Mouse (Mus musculus) heart, adult 9 months (tissue): ENCODE data around the gene Bub1b.
"Not testable (repeated sequence)": the region's sequence is repeated elsewhere in the genome, so short reads cannot be mapped to it uniquely, and the experiment has no call there.

Source experiments
- DNase-seq, 2 experiments: peaks; one replicate each; pipeline ENCODE4 v3.0.0; 2022; ENCODE audit warnings: low spot score in 2 of 2

The Bub1b gene

DNA sequence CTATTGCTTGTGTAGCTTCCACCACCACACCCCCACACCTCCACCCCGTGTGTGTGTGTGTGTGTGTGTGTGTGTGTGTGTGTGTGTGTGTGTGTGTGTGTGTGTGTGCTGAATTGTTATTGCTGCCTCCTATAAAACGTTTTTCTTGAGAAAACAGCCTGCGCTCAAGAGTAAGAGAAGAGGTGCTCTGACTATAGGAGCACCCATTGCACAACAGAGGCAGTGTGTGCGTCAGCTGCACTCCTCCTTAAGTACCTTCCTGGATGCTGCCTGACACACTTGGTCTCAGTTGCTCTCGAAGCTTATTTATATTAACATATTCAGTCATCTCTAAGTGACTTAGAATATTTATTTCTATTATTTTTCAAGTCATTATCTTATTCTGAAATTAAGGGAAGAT, 20.0 kb downstream of the Bub1b start:
- no peak for DNase-seq

DNA sequence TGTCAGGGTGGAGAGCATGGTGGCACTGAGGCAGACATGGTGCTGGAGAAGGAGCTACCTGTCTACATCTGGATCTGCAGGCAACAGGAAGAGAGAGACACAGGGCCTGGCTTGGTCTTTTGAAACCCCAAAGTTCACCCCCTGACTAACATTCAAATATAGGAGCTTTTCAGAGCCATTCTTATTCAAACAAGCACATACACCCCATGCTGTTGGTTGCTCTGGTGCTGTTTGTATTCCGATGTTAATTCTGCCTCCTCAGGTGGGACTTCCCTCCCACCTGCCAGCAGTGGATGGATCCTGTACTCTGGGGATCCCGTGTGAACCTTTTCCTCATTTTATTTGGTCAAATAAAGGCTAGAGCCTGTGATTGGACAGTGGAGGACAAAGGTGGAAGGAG, 22.1 kb downstream of the Bub1b start:
- DNase-seq, result no peak

DNA sequence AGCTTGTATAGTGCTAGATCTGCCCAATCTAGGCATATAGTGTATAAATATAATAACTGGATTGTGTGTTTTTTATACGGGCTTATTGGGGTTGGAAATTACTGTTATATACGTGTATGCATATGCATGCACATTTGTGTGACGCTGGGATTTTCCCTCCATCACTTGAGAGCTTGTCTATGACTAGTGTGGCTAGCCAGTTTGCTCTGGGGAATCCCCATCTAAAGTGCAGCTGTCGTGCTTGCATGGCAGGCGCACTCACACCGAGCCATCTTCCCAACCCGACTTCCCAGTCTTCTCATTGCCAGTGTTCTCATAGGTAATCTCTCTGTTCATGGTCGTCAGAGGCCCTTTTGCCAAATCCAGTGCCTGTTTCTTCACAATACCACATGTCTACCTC, 22.6 kb downstream of the Bub1b start:
- DNase-seq, result no peak

DNA sequence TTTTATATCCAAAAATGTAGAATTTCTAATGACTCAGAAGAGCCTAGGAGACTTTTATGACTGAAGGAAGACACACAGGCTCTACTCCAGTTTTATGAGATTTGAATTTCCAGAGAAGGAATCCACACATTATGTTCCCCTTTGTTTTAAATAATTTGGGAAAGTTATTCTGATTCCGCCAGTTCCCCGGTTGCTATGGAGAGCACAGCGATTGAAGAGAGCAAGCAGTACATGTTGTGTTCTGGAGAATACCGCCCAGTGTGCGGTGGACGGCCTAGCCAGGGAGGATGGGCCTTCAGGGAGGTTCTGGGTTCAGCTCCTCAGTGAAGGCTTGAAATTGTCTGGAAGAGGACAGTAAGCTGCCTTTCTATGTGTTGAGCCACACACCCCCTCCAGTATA, 31.3 kb downstream of the Bub1b start:
- no peak for DNase-seq

DNA sequence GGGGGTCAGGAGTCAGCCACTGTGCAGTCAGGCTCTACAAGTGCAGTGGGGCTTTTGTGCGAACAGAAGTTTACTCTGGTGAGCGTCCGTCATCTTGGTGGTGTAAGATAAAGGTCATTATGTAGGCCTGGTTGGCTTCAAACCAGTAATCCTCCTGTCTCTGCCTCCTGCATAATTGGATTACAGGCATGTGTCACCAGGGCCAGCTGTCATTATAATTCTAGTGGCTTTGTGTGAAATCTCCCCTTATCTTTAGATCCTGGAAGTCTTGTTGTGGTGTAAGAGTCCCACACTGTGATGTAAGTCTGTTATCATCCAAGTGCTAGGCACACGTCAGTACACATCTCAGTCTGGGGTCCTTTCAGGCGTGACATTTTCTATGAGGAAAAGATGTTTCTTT, 35.4 kb downstream of the Bub1b start:
- no peak for DNase-seq

DNA sequence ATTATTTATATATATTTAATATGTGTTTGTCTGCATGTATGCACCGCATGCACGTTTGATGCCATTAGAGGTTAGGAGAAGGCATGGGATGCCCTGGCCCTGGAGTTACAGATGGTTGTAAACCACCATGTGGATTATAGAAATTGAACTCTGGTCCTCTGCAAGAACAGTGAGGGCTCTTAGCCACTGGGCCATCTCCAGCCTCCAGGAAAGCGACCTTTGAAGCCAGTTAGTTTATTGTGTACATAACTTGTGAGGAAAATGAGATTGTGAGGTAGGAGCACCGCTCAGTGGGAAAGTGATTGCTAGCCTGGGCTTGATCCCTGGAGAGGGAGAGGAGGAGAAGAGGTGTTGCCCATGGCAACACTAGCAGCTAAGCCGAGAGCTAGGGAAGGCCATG, 39.2 kb downstream of the Bub1b start:
- no peak for DNase-seq

DNA sequence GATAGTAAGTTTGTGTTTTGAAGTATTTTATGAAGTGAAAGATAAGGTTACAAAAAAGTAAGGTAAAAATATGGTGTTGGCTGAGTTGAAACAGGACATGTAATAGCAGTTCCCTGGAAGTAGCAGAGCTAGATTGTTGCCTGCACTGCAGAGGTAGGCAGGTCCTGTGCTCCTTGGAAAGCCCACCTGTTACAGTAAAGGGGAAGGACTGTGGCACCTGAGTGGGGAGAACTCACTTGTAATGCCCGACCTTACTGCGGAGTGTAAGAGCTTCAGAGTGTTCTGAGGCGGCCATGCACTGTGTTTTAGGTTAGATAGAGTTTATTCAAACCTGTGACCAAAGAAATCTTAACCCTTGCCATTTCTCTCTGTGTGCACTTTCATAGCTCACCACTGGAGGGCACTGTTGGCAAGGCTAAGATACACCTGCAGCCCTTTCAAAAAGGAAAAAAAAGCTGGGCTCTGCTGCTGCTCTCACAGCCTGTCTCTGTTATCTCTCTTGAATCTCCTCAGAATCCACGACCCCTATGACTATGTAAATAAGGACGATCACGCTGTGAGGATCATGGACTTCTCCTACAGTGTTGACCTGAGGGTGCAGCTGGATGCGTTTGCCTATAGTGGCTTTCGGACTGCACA, 40.0 kb downstream of the Bub1b start:
- peak; percentile 28 to 47 for DNase-seq

DNA sequence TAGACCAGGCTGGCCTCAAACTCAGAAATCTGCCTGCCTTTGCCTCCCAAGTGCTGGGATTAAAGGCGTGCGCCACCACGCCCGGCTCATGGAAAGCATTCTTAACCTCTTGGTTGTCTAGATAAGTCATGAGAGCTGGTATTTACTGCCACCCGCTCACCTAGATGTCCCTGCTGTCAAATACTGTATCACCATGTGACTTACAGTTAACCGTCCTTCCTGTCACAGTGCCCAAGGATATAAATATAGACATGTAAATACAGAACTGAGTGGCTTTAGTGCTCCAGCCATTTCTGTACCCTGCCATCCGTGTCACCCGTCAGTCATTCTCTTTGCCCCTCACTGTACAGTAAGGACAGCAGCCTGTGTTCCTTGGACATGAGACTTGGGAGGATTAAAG, 40.7 kb downstream of the Bub1b start:
- peak; percentile 18 to 26 for DNase-seq

DNA sequence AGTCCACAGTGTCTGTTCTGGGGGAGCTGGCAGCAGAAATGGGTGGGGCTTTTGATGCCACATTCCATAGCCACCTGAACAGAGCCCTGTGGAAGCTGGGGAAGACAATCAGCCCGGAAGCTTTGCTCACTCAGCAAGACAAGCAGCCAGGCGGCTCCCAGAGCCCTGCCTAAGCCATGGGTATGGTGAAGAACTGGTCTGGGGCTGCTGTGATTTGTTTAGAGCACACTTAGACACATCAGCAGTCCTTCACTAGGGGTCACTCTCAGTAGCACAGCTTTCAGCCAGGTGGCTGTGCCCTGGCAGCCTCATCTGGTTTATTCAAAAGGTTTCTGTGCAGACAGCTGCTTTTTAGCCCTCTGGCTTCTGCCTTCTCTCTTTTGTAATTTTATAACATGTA, 43.1 kb downstream of the Bub1b start:
- DNase-seq, result no peak

DNA sequence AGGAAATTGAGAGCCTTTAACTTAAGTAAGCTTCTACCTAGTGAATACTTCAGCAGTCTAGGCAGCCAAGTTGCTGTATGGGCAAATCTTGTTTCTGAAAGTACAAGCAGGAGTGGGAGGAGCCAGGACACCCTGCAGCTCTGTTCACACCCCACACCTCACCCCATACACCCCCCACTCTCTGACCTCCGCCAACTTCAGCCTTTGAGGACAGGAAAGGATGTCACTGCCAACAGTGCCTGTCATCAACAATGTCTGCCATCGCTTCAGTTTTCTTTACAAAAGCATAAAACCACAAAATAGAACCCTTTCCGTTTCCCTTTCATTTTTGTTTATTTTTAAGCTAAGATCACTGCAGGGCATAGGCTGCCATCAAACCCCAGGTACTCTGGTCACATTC, 44.4 kb downstream of the Bub1b start:
- no peak for DNase-seq

DNA sequence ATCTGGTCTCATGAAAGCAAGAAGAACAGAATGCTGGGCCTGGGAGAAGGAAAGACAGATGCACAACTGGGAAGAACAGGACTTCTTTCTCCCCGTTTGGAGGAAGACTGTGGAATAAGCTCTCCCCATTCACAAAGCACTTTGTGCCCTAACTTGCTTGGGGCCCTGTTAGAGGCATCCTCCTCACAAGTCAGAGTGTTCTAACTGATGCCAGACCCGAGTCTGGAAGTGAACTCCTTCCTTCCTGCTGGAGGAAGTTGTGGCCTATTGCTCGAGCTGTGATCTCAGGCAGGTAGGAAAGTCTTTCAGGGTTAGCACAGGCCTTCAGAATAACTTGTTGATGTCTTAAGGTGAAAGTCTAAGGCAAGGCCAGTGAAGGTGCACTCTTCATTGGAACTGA, 44.9 kb downstream of the Bub1b start:
- no peak for DNase-seq

DNA sequence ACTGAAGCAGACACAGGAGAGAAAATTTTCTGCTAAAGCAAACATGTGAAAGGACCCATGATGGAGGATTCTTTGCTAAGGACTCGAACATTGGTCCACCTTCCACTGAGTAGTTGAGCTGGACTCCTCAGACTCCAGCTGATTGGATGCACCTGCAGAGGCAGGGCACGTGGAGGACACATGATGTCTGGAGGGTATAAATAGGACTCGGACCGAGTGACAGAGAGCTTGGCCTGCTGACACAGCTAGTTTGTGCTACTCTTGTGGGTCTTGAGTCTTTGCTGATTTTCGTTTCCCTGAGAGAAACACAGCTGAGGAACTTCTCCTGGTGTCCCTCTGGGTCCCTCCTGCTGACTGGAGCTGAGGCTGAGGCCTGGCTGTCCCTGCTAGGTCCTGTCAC, 48.7 kb downstream of the Bub1b start:
- DNase-seq, result no peak

DNA sequence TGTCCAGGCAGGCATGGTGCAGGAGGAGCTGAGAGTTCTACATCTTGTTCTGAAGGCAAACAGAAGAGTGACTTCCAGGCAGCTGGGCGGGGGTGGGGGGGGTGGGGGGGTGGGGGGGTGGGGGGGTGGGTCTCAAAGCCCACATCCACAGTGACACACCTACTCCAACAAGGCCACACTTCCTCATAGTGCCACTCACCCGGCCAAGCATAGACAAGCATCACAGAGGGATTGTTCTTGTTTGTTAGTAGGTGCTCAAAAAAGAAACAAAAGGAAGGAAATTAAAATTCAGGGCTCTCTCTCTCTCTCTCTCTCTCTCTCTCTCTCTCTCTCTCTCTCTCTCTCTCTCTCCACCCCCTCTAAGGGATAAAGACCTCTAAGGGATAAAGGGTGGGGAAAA, 52.7 kb downstream of the Bub1b start:
- not testable (repeated sequence) for DNase-seq

DNA sequence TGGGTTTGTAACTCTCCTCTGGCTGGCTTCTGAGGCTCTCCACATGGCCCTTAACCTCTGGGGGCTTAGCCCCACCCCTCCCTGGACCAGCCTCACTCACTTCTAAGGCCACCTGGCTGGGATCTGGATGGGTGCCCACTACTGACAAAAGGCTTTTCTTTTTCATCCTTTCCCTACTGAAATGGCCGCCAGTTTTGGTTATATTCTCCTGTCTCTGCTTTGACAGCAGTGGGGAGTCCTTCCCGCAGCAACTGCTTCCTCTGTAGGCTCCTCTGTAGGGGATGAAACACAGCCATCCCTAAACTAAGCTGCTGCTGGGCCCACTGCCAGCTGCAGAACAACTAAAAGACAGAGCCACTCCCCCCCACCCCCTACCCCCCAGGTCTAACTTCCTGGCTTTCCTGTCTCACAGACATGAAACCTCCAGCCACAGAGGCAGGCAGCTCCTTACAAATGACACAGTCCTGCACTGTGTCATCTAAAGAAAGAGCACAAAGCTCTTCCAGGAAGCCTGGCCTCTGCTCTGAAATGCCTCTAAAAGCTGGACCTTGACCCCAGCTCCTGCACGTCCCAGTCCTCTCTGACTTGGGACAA, 58.8 kb downstream of the Bub1b start:
- DNase-seq, result no peak

DNA sequence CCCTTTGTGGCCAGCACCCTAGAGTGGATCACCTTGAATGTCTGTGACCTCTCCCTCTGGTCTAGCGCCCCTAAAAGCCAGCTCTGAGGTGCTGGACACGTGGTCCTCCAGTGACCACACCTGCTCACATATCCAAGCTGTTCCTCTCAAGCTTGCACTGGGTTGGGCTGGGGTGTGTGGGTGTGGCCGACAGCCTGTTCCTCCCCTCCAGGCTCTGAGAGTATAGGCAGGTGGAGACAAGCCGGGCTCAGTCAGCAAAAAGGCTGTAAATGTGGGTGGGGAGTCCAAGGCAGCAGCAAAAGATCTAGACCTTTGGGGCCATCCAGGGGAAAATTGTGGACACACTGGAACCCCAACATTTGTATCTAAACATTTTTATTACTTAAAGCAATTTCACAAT, 60.4 kb downstream of the Bub1b start:
- DNase-seq, result no peak

DNA sequence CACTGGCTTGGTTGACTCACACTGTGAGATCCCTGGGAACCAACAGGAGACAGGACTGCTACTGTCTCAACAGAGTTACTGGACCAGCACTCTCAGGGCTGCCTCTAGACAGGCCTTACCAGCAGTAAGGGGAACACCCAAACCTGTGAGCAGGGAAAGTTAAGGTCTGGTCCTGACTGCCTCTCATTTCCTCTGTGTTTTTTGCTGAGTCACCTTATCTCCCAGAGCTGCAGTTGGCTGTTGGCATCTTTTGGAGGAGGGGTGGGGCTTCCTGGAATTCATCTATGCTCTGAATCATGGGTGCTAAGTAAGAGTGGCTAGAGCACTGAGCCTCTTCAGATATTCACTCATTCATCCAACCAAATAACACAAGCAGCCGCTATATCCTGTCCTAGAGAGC, 61.1 kb downstream of the Bub1b start:
- peak; percentile 59 to 80 for DNase-seq

DNA sequence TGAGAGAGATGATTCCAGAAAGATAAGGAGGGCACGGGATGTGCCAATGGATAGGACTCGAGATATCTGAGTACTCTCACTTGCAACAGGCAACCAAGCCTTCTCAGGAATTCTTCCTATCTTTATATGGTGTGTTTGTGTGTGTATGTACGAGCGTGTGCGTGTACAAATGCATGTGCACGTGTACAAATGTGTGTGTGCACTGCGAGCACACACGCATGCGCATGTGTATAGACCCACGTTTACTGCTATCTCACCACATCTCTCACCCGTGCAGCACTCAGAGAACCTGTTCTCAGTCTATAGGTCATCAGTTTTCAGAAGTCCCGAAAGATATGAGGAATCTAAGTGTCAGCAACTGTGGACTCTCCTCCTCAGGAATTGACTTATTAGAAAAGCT, 61.5 kb downstream of the Bub1b start:
- no peak for DNase-seq

DNA sequence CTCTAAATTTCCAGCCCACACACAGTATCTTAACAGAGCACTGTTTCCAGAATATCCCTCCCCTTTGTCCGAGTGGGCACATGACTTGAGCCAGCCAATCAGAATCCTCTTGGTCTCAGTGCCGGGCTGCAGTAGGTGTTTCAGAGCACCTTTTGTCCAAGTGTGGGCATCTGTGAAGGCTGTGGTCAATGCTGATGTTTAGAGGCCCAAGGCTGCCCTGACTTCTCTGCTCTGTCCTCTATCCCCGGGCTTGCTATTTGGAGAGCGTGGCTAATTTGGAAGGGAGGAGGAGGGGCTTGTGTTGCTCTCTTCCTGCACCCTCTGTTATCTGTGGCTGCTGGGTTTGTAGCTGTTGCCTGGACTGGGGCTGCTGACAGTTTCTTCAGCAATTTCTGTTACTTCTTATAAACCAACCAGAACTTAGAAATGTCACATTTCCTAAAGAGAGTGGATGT, 62.0 kb downstream of the Bub1b start:
- DNase-seq, result peak; percentile 66 to 83

DNA sequence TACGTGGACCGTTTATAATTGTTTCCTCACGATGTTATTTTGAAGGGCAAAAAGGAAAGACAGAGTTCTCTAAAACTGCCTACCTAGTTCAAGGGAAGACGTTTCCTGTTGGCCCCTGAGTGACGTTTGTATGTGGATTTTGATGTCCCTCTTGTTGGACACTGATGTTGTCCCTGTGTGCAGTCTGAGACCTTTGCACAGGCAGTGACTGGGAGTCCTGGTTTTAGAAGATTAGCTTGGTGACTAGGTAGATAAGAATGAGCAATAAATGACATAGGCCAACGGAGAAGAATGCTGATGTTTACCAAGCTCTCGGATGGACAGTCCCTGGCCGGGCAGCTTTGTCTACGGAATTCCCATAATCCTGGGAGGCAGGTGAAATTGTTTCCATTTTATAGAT, 63.9 kb downstream of the Bub1b start:
- no peak for DNase-seq

DNA sequence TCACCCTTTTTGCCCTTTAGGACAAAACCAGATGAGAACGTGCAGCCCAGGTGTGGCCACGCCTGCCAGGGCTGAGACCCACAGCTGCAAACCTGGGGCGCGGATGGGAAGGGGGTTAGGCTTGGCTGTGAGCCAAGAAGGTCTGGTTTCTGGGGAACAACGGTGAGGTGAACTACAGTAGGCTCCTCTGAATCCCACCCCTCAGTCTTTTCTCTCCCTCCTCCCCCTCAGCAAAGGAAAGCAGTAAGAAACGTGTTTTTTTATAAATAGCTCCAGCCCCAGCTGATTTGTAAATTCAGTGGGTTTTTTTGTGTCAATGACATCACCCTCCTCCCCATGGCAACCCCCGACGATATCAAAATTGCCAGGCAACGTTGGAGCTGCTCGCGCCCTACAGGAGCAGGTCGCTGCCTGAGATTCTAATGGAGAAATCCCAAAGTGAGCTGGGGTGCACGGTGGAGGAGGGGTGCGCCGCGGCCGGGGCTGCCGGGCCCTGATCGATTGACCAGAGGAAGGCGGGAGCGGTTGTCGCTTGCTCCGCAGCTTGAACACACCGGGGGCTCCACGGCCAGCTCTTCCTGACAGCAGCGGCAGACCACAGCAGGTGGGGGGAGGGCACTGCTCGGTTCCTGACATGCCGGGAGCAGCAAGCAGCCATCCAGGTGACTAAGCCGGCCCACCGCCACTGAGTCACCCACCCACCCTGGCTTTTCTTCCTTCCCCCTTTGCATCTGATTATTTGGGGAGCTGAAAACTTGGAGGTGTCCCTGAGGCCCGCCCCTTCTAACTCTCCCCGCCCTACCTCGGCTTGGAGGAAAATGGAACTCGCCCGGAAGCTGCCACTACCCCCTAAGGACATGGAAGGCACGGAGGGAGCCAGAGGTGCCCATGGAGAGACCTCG, 65.1 kb downstream of the Bub1b start, which contains the start of gene Pak6:
Pak6 (plus strand) TSS at position 402 of the 902 bp plus-strand sequence.
- DNase-seq, result no peak

DNA sequence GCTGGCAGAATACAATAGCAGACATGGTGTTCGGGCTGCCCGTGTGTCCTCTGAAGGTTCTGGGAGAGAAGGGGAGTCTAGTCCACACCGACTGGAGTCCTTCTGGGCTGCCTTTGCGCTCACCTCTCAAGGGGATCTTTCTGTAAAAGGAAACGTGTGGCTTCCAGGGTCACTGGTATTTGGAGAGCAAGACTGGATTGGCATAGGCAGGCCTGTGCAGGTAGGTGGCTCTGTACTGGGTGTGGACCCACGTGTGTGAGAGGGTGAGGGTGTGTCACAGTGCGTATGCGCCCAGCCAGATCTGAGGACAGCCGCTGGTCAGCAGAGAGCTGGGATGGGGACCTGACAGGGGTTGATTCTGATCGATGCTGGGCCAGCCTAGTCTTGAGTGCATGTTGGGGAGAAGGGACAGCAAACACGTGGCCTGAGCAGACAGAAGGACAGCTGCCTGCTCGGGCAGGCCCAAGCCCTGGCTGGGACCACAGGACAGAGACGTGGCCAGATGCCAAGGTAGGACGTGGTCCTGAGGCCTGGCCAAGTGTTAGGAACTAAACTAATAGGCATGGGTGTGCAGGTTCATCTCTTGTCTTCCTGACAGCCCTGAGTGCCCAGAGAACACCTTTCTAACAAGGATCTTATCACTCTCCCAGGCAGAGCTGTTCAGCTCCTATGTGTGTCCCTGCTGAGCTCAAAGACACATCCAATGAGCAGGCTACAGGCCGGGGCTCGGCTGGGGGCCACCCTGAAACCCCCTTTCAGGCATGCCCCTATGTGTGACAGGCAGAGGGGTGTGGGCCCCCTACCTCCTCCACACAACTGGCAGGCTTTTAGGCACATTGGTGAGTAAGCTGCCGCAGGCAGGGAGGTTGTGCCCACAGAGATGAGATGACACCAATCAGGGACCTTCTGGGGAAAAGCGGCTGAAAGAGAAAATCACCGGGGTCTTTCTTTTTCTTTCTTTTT, 66.1 kb downstream of the Bub1b start:
- peak; percentile 38 to 56 for DNase-seq
